Mouse (Mus musculus): ENCODE measurements around the gene Erc1.

Erc1 gene

GRCm38 (mm10) chr6:119590872-119591271, 257.1 kb downstream of the Erc1 start:
- in situ Hi-C loops (cut with MboI, MseI) = no loop called here

GRCm38 (mm10) chr6:119587897-119588296, 260.1 kb downstream of the Erc1 start:
- in situ Hi-C loops (cut with MboI, MseI) = no loop called here

GRCm38 (mm10) chr6:119587454-119587853, 260.5 kb downstream of the Erc1 start:
- in situ Hi-C loops (cut with MboI, MseI) = no loop called here

DNA sequence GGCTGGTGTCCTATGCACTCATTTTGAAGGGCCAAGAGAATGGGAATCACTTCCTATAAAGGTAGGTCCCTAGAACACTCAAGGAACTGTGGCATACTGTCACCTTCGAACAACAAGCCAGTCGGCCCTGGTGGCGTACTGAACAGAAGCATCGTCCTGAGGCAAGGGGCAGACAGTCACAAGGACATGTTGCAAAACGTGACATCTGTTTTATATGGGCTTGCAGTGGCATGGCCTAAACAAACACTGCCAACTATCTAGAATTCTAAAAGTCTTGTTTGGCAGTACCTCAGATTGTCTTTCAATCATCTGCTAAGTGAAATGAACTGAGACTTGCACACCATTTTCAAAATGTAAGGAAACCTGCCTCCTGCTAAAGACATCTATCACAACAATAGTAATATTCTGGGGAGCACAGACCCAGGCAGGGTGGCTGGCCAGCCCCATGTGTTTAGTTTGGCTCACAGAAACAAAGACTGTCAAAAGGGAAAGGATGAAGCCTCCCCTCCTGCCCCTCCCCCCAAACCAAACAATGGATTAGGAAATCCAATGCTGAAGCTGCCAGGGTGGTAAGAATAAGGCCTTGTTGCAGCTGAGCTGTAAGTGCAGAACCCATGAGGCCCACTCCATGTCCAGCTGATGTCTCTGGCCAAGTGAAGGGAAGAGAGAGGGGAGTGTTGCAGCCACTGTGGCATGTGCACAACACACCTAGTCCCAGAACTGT, 262.2 kb downstream of the Erc1 start:
- in situ Hi-C loops (cut with MboI, MseI) = no loop called here

DNA sequence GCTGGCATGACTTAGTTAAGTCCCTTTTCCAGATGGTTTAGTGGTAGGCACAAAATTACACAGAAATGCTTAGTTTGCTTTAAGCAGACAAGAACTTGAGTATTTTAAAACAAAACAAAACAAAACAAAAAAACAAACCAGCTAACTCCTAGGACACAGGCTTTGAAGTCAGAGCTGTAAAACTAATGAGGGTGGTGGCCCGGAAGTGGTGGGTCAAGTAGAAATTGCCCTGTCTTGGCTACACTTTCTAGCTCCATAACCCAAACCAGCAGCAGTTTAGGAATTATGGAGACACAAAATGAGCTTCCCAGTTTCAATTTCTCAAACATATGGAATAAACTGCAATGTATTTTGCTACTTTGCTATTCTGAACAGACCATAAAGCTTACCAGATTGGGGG, 263.9 kb downstream of the Erc1 start:
- in situ Hi-C loops (cut with MboI, MseI) = no loop called here

GRCm38 (mm10) chr6:119583165-119583564, 264.8 kb downstream of the Erc1 start:
- in situ Hi-C loops (cut with MboI, MseI) = no loop called here

GRCm38 (mm10) chr6:119576706-119577105, 271.3 kb downstream of the Erc1 start:
- in situ Hi-C loops (cut with MboI, MseI) = no loop called here

DNA sequence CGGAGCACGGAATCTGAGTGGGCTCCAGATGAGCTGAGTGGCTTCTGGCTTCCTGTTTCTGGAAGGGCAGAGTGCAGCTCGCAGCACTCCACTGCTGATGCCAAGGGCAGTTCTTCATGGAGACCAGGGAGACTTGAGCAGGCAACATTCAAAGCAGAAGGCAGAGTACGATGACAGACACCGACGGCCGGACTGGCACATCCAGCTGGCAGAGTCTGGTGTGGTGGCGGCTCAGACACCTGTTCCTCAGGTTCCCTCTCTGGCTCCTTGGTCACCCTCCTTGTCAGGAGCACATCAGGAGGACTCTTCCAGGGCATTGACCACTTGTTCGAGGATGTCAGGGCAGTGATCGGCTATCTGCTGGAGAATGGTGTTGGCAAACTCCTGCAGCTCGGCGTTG, 272.6 kb downstream of the Erc1 start:
- in situ Hi-C loops (cut with MboI, MseI) = no loop called here

DNA sequence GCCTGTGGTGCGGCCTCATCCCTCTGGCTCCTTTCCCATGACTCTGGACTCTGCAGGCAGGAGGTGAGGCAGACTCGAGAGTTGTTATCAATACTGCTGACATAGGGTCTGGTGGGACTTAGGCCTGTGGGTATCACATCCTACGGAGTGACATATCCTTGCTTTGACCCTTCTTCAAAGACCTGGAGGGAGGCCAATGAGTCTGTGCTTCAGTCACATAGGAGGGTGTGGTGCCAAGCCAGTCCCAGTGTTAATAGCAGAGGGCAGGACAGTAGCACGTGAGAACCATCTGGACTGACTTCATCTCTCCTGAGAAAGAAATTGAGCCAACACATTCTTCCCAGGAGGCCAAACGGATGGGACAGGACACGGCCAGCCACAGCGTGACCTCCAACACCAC, 275.7 kb downstream of the Erc1 start:
- in situ Hi-C loops (cut with MboI, MseI) = no loop called here

- in situ Hi-C loops (cut with MboI, MseI) = no loop called here
These were observed 277.2 kb downstream of the Erc1 start for GRCm38 (mm10) chr6:119570797-119571196.

DNA sequence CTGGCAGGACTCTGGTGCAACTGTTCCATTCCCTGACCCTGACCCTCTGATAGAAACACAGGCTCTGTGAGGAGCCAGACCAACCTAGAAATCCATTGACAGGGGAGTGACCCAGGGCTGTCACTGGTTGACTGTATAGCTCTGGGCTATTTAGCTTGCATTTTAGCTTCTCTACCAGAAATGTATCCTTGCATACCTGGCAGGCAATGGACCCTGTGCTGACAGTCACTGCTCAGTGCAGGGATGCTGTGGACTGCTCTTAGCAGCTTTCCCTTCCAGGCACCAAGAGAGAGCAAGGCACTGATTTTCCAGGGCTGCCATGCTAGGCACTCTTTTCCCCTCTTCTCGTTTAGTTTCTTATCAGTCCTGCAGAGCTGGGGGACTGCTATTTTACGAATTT, 279.6 kb downstream of the Erc1 start:
- in situ Hi-C loops (cut with MboI, MseI) = no loop called here

DNA sequence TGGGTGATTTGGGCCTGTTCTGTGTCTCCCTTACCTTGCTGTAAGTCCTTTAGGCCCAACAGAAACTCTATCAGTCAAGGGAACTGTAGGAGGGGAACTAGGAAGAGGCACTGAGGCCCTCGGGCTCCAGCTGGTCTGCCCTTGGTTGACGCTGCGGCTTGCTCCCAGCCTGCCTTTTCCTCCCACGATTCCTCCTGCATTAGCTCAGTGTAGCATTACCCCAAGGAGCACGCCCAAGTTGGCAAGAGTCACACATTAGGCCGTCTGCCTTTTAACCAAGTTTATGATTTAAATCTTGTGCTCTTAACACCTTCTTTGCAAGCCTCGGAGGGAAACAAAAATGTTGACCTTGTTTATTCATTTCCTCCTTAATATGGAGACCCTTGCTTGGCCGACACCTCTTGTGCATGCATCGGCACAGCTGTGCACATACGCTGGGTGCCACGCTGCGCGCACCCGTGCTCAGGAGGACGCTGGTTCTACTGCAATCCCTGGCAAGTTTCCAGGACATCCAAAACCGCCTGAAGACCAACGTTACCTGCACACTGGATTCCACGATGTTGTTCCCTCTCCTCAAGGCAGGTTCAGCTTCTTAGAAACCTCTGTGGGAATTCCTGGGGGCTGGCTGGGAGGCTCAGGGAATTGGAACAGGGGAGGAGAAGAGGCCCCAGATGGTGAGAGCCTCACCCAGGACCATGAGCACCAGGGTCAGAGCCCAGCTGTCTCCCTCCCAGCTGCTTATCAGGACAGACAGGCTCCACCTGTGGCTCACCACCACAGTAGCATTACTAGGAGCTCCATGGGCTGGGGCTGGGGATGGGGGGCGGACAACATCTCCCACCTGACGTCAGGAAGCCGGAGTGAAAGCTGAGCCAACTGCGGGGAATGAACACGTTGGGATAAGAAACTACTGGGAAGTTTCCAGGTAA, 282.3 kb downstream of the Erc1 start:
- in situ Hi-C loops (cut with MboI, MseI) = no loop called here

DNA sequence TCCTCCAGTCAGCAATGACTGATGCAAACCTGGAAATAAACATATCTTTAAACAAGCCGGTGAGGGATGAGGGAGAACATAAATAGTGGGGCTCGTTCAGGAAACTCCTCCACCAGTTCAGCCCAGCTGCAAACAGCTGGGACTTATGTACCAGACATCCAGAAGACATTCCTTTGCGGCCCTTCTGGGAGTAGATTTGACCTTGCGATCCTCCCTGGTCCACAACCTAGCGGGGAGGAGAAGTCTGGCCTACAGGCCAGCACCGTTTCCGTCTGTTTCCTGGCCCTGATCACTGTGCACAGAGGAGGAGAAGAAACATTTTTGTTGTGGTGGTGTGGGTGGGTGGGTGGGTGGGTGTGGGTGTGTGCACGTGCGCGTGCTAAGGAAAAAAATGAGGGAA, 285.4 kb downstream of the Erc1 start:
- in situ Hi-C loops (cut with MboI, MseI) = no loop called here

DNA sequence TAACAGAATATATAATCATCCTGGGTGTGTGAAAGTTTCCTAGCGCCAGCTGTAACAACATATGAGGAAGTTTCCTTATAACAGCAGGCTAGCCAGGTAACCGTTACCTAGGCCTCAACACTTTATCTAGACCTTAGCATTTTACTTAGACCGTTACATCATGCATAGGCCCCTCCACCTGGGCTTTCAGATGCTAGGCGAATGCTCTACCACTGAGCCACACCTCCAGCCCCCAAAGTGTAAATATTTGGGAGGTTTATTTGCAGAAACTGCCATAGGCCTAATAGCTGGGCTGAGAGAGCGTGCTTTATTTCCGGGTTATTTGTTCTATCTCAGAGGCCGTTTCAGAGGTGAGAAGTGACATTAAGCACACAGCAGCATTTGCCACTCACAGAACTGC, 289.1 kb downstream of the Erc1 start:
- in situ Hi-C loops (cut with MboI, MseI) = no loop called here

DNA sequence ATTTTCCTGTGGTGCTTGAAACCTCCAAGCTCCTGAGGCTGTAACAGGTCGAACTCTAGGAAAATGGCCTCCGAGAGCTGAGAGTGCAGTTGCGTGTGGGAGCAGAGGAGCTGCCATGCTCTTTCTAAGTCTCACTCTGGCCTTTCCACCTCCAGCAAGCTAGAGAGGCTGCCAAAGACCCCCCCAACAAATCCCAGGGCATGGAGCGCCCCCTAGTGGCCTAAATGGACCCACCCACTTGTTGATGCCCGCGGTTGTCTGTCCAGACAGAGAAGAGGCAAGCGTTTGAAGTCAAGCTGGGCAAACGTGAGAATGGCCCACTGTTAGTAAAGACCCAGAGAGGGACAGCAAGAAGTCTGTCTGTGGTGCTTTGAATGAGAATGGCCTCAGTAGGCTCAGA, 293.5 kb downstream of the Erc1 start:
- in situ Hi-C loops (cut with MboI, MseI) = no loop called here

- in situ Hi-C loops (cut with MboI, MseI) = no loop called here
These were observed 303.5 kb downstream of the Erc1 start for GRCm38 (mm10) chr6:119544518-119544864.

- in situ Hi-C loops (cut with MboI, MseI) = no loop called here
These were observed 304.0 kb downstream of the Erc1 start, which contains the start of gene Wnt5b for GRCm38 (mm10) chr6:119543803-119544517. Gene Wnt5b (minus strand): TSS chr6:119544347.

DNA sequence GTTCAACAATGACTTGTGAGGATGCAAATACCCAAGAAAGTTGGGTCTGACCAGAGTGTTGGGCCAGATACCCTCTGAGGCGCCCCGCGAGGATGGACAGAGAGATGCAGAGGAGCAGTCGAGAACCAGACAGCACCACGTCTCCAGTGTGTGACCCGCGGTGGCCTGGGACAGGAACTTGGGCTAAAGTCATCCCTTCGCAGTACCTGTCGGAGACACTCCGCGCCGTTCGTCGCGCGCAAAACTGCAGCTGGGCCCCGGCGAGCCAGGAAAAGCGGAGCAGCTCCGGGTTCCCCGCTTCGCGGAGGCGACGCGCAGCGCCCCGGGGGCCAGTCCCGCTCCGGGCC, 304.5 kb downstream of the Erc1 start:
- in situ Hi-C loops (cut with MboI, MseI) = no loop called here

GRCm38 (mm10) chr6:119535867-119536266, 312.1 kb downstream of the Erc1 start:
- in situ Hi-C loops (cut with MboI, MseI) = no loop called here

DNA sequence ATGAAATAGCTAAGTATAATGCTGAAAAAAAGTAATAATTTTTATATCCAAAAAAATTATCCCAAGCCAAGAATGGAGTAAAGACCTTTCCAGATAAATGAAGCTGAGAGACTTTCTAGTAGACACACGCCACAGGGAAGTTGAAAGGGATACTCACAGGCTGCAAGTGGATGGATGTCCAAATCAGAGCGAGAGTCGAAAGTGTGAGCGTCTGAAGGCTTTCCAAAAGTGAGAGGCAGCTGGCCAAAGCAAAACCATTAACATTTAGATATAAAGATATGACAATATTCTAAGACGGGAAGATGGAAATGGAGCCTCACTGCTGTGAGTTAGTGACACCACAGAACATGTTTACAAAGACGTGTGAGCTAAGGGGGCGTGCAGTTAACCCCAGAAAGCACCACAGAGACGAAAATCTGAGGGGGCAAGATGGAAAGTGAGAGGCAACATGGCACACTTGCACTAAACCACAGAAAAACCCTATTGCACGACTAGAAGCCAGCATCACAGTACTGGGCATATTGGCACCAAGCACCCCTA, 314.7 kb downstream of the Erc1 start:
- in situ Hi-C loops (cut with MboI, MseI) = no loop called here

DNA sequence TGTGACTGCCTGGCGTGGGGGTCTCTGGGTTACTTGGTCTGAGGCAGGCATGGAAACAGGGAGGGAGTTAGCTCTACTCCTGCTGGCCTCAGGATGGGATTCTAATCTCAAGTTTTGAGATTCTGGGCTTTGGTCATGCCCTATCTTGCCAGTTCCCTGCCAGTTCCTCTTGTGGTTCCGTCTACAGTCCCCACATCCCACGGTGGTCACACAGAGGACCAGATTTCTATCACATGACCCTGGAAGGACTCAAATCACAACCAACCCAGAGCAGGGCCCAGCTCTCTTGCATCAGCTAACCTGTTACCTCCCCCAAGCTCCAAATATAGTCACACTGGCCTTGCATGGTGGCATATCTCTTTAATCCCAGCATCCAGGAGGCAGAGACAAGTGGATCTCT, 318.3 kb downstream of the Erc1 start:
- in situ Hi-C loops (cut with MboI, MseI) = no loop called here

DNA sequence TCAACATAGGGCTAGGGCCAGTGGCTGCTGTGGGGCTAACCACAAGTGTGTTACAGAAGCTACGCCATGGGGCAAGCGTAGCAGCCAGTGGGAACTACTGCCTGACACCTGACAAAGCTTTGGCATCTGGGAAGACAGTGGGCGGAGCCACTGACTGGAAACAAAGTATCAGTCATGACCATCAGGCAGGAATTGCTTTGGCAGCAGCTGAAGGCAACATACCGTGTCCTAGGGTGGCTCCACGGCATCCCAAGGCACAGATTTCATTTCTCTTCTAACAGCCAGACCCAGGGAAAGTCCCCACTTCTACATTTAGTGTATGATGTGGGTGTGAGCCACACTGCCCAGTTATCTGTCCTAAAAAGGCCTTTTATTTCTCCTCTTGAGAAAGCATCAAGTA, 321.5 kb downstream of the Erc1 start:
- in situ Hi-C loops (cut with MboI, MseI) = no loop called here

All from T-helper 17 cell (primary cell).